Mouse (Mus musculus): ENCODE data around the gene Spata20. TPM values are rescaled to one million over a fixed set of nuclear protein-coding genes. Genes with fewer than 3 reads are reported as not detected.

Gene Spata20
- polyA plus RNA-seq, 1 experiment from 2014 or later, result not detected

- Histone ChIP-seq H3K27me3 (replicated peaks) (peaks cover 28% of the 10 kb centered on the region), H3K36me3 (no peaks in the 10 kb centered on the region), H3K4me3 (no peak overlapping the region), H3K4me2 (replicated peaks) (peak overlapping the region; percentile 28), H3K9ac (no peak overlapping the region), H3K9me3 (no peaks in the 10 kb centered on the region), H3K4me1 (peaks cover 21% of the 10 kb centered on the region), H3K27ac (no peak overlapping the region)
- WGBS, result 24% methylated on average over 19 of the region's 19 CpGs
- no peak for ATAC-seq (ENCODE audit: low FRiP score, low read depth)
These were observed 12.4 kb upstream of the Spata20 start for GRCm38 (mm10) chr11:94498093-94498996.

- H3K27me3 ChIP-seq (replicated peaks), result peaks cover 44% of the 10 kb centered on the region
- no peaks in the 10 kb centered on the region for H3K36me3 ChIP-seq
- H3K9ac ChIP-seq, result no peak overlapping the region
- no peak overlapping the region for H3K4me3 ChIP-seq
- 81% methylated on average over 3 of the region's 3 CpGs for WGBS
- H3K9me3 ChIP-seq, result no peaks in the 10 kb centered on the region
- no peak for ATAC-seq (ENCODE audit: low FRiP score, low read depth)
- H3K27ac ChIP-seq, result no peak overlapping the region
- no peak overlapping the region for H3K4me2 ChIP-seq (replicated peaks)
- H3K4me1 ChIP-seq, result peaks cover 31% of the 10 kb centered on the region
These were observed 9.4 kb upstream of the Spata20 start for GRCm38 (mm10) chr11:94495415-94495814.

GRCm38 (mm10) chr11:94491749-94492099, 5.7 kb upstream of the Spata20 start:
- Histone ChIP-seq H3K27me3 (replicated peaks) (peaks cover 43% of the 10 kb centered on the region), H3K4me2 (replicated peaks) (peak overlapping the region; percentile 85), H3K27ac (no peak overlapping the region), H3K36me3 (no peaks in the 10 kb centered on the region), H3K9ac (peak overlapping the region; percentile 72; the same call in 1 of the 2 replicates), H3K9me3 (no peaks in the 10 kb centered on the region), H3K4me1 (peaks cover 10% of the 10 kb centered on the region; the same call in 1 of the 2 replicates), H3K4me3 (no peak overlapping the region)
- 67% methylated on average over 7 of the region's 7 CpGs for WGBS
- ATAC-seq (ENCODE audit: low FRiP score, low read depth), result 0 out of 2 replicates have a peak, but pooled peaks have one; percentile 8

GRCm38 (mm10) chr11:94491035-94491748, 5.2 kb upstream of the Spata20 start:
- no peaks in the 10 kb centered on the region for H3K9me3 ChIP-seq
- peaks cover 39% of the 10 kb centered on the region for H3K27me3 ChIP-seq (replicated peaks)
- peaks cover 10% of the 10 kb centered on the region; the same call in 1 of the 2 replicates for H3K4me1 ChIP-seq
- H3K36me3 ChIP-seq, result no peaks in the 10 kb centered on the region
- H3K4me2 ChIP-seq (replicated peaks), result peak overlapping the region; percentile 85
- peak overlapping the region; percentile 49 for H3K4me3 ChIP-seq
- no peak overlapping the region for H3K27ac ChIP-seq
- 4% methylated on average over 55 of the region's 55 CpGs for WGBS
- peak overlapping the region; percentile 72 for H3K9ac ChIP-seq
- ATAC-seq (ENCODE audit: low FRiP score, low read depth), result peak; percentile 59; the same call in 1 of the 2 replicates

GRCm38 (mm10) chr11:94489745-94490144, 3.8 kb upstream of the Spata20 start:
- 36% methylated on average over 4 of the region's 4 CpGs for WGBS

GRCm38 (mm10) chr11:94488767-94489533, 3.0 kb upstream of the Spata20 start:
- peaks cover 10% of the 10 kb centered on the region; the same call in 1 of the 2 replicates for H3K4me1 ChIP-seq
- H3K27me3 ChIP-seq (replicated peaks), result peaks cover 45% of the 10 kb centered on the region
- no peaks in the 10 kb centered on the region for H3K36me3 ChIP-seq
- H3K27ac ChIP-seq, result no peak overlapping the region
- no peak overlapping the region for H3K4me2 ChIP-seq (replicated peaks)
- ATAC-seq (ENCODE audit: low FRiP score, low read depth), result no peak
- H3K9me3 ChIP-seq, result no peaks in the 10 kb centered on the region
- H3K9ac ChIP-seq, result no peak overlapping the region
- no peak overlapping the region for H3K4me3 ChIP-seq
- WGBS, result 87% methylated on average over 11 of the region's 11 CpGs

More at GRCm38 (mm10) chr11:94489745-94490144, 3.8 kb upstream of the Spata20 start:
- Histone ChIP-seq H3K4me1 (peaks cover 10% of the 10 kb centered on the region; the same call in 1 of the 2 replicates), H3K9me3 (no peaks in the 10 kb centered on the region), H3K27ac (no peak overlapping the region), H3K4me3 (no peak overlapping the region), H3K9ac (no peak overlapping the region), H3K36me3 (no peaks in the 10 kb centered on the region), H3K27me3 (replicated peaks) (peaks cover 44% of the 10 kb centered on the region), H3K4me2 (replicated peaks) (no peak overlapping the region)
- no peak for ATAC-seq (ENCODE audit: low FRiP score, low read depth)

GRCm38 (mm10) chr11:94485223-94485622, 756 bp downstream of the Spata20 start:
- no peaks in the 10 kb centered on the region for H3K36me3 ChIP-seq
- no peak overlapping the region for H3K27ac ChIP-seq
- H3K9me3 ChIP-seq, result no peaks in the 10 kb centered on the region
- peaks cover 24% of the 10 kb centered on the region for H3K27me3 ChIP-seq (replicated peaks)
- no peak overlapping the region for H3K9ac ChIP-seq
- no peak overlapping the region for H3K4me2 ChIP-seq (replicated peaks)
- 0 out of 2 replicates have a peak, but pooled peaks have one; percentile 21 for ATAC-seq (ENCODE audit: low FRiP score, low read depth)
- H3K4me3 ChIP-seq, result no peak overlapping the region
- no peaks in the 10 kb centered on the region; the same call in 1 of the 2 replicates for H3K4me1 ChIP-seq
- WGBS, result 80% methylated on average over 5 of the region's 5 CpGs

GRCm38 (mm10) chr11:94484636-94485035, 1.3 kb downstream of the Spata20 start:
- Histone ChIP-seq H3K4me3 (no peak overlapping the region), H3K27me3 (replicated peaks) (peaks cover 21% of the 10 kb centered on the region), H3K36me3 (no peaks in the 10 kb centered on the region), H3K27ac (no peak overlapping the region), H3K4me2 (replicated peaks) (no peak overlapping the region), H3K4me1 (no peaks in the 10 kb centered on the region; the same call in 1 of the 2 replicates), H3K9ac (no peak overlapping the region), H3K9me3 (no peaks in the 10 kb centered on the region)
- 89% methylated on average over 9 of the region's 9 CpGs for WGBS
- no peak for ATAC-seq (ENCODE audit: low FRiP score, low read depth)

- Histone ChIP-seq H3K36me3 (no peaks in the 10 kb centered on the region), H3K9ac (no peak overlapping the region), H3K27me3 (replicated peaks) (peaks cover 15% of the 10 kb centered on the region), H3K4me3 (no peak overlapping the region), H3K27ac (no peak overlapping the region), H3K9me3 (no peaks in the 10 kb centered on the region), H3K4me1 (no peaks in the 10 kb centered on the region; the same call in 1 of the 2 replicates), H3K4me2 (replicated peaks) (no peak overlapping the region)
- 79% methylated on average over 14 of the region's 14 CpGs for WGBS
- no peak for ATAC-seq (ENCODE audit: low FRiP score, low read depth)
These were observed 2.1 kb downstream of the Spata20 start for GRCm38 (mm10) chr11:94483921-94484320.

- H3K27ac ChIP-seq, result no peak overlapping the region
- no peak overlapping the region for H3K9ac ChIP-seq
- no peak overlapping the region for H3K4me3 ChIP-seq
- H3K4me2 ChIP-seq (replicated peaks), result no peak overlapping the region
- H3K36me3 ChIP-seq, result no peaks in the 10 kb centered on the region
- 79% methylated on average over 11 of the region's 11 CpGs for WGBS
- no peak for ATAC-seq (ENCODE audit: low FRiP score, low read depth)
- peaks cover 13% of the 10 kb centered on the region for H3K27me3 ChIP-seq (replicated peaks)
- no peaks in the 10 kb centered on the region; the same call in 1 of the 2 replicates for H3K4me1 ChIP-seq
- H3K9me3 ChIP-seq, result no peaks in the 10 kb centered on the region
These were observed 2.5 kb downstream of the Spata20 start for GRCm38 (mm10) chr11:94483436-94483835.

GRCm38 (mm10) chr11:94482738-94483137, 3.2 kb downstream of the Spata20 start:
- Histone ChIP-seq H3K4me3 (no peak overlapping the region), H3K27ac (no peak overlapping the region), H3K4me2 (replicated peaks) (no peak overlapping the region), H3K4me1 (no peaks in the 10 kb centered on the region; the same call in 1 of the 2 replicates), H3K36me3 (no peaks in the 10 kb centered on the region), H3K27me3 (replicated peaks) (peaks cover 20% of the 10 kb centered on the region), H3K9ac (no peak overlapping the region), H3K9me3 (no peaks in the 10 kb centered on the region)
- WGBS, result 94% methylated on average over 11 of the region's 11 CpGs
- no peak for ATAC-seq (ENCODE audit: low FRiP score, low read depth)
